Comparison of ENCODE assay signal across 9 mouse cellular contexts in the genomic region with DNA sequence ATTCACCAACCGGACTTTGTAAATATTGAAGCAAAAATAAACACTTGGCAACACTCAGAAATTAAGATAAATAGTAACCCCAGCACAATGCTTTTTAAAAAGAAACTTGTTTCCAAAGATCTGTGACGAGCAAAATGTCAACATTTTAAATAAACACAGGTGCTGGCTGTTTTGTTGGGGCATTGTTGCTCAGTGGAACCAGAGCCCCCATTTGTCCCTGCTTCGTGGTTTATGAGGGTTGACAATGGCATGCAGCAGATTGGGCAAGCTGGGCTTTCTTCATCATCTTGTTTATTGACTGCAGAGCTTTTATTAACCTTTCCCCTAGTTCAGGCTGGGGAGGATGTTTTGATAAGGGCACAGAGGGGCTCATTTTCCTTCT. TPM values are rescaled to one million over a fixed set of nuclear protein-coding genes. Genes with fewer than 3 reads are reported as not detected.
DNase-seq lines count a peak whose midpoint lies in the region; ATAC-seq lines count a peak whose summit lies in the region.
"Had no signal": no experiment of that assay in that cellular context is flagged by ENCODE, and none has a peak within 500 bp of the region (broad histone marks: within the 10 kb centered on the region; RNA-seq: fewer than 3 reads in every experiment).

No protein-coding gene starts in this region.

- no peaks in the 10 kb centered on the region for H3K9me3 ChIP-seq in forebrain, embryonic 12.5 days
- H3K9me3 ChIP-seq in forebrain, embryonic 11.5 days (ENCODE audit: control insufficient read depth, low read length) = no peaks in the 10 kb centered on the region
- H3K9me3 ChIP-seq in hindbrain, embryonic 15.5 days = no peaks in the 10 kb centered on the region
- no peaks in the 10 kb centered on the region for H3K9me3 ChIP-seq in midbrain, embryonic 16.5 days (replicated peaks; ENCODE audit: control insufficient read depth, low read length, poor library complexity, severe bottlenecking)

- WGBS in forebrain, embryonic 12.5 days = 70% methylated on average over 3 of the region's 3 CpGs
- 80% methylated on average over 3 of the region's 3 CpGs for WGBS in forebrain, embryonic 11.5 days
- WGBS in hindbrain, embryonic 15.5 days = 71% methylated on average over 3 of the region's 3 CpGs
- WGBS in midbrain, embryonic 16.5 days = 76% methylated on average over 3 of the region's 3 CpGs

- ATAC-seq in forebrain, embryonic 12.5 days (ENCODE audit: low FRiP score) = no peak
- ATAC-seq in forebrain, embryonic 11.5 days (replicated peaks; ENCODE audit: low FRiP score) = no peak
- ATAC-seq in hindbrain, embryonic 15.5 days (ENCODE audit: low FRiP score, low read depth) = no peak
- no peak for ATAC-seq in midbrain, embryonic 16.5 days
- no peak for ATAC-seq in erythroblast, adult 5-6 weeks (replicated peaks; ENCODE audit: low FRiP score, poor library complexity, severe bottlenecking)

- H3K27ac ChIP-seq in forebrain, embryonic 12.5 days = no peak overlapping the region
- H3K27ac ChIP-seq in forebrain, embryonic 11.5 days (ENCODE audit: low read depth, low read length) = no peak overlapping the region
- no peak overlapping the region for H3K27ac ChIP-seq in hindbrain, embryonic 15.5 days (replicated peaks)
- H3K27ac ChIP-seq in midbrain, embryonic 16.5 days (ENCODE audit: low read length) = no peak overlapping the region

- H3K4me2 ChIP-seq in forebrain, embryonic 12.5 days = peak overlapping the region; percentile 94; the same call in 1 of the 2 replicates
- no peak overlapping the region for H3K4me2 ChIP-seq in forebrain, embryonic 11.5 days (ENCODE audit: low read depth, low read length, severe bottlenecking)
- H3K4me2 ChIP-seq in hindbrain, embryonic 15.5 days = peak overlapping the region; percentile 88
- peak overlapping the region; percentile 94 for H3K4me2 ChIP-seq in midbrain, embryonic 16.5 days (ENCODE audit: low read length)

- H3K36me3 ChIP-seq in forebrain, embryonic 12.5 days (replicated peaks) = no peaks in the 10 kb centered on the region
- H3K36me3 ChIP-seq in forebrain, embryonic 11.5 days (ENCODE audit: control insufficient read depth, insufficient read depth, low read length) = no peaks in the 10 kb centered on the region
- H3K36me3 ChIP-seq in hindbrain, embryonic 15.5 days = no peaks in the 10 kb centered on the region
- H3K36me3 ChIP-seq in midbrain, embryonic 16.5 days (ENCODE audit: control insufficient read depth, insufficient read depth, low read length) = no peaks in the 10 kb centered on the region; the same call in 1 of the 2 replicates

- DNase-seq in forebrain, embryonic 11.5 days (ENCODE audit: low spot score) = no peak
- peak; percentile 22 for DNase-seq in kidney, postnatal 14 days
- no peak for DNase-seq in kidney, adult 9 months
- no peak for DNase-seq in cerebellum, postnatal 36 days
- DNase-seq: thymus, postnatal 25 days had no signal

- H3K4me1 ChIP-seq in forebrain, embryonic 12.5 days = peaks cover 16% of the 10 kb centered on the region
- no peaks in the 10 kb centered on the region; the same call in 1 of the 2 replicates for H3K4me1 ChIP-seq in forebrain, embryonic 11.5 days (replicated peaks; ENCODE audit: control insufficient read depth, insufficient read depth, low read length)
- H3K4me1 ChIP-seq in hindbrain, embryonic 15.5 days (replicated peaks) = peaks cover 24% of the 10 kb centered on the region
- H3K4me1 ChIP-seq in midbrain, embryonic 16.5 days (ENCODE audit: control insufficient read depth, insufficient read depth, low read length) = peaks cover 6% of the 10 kb centered on the region; the same call in 1 of the 2 replicates

- no peak overlapping the region for H3K9ac ChIP-seq in forebrain, embryonic 12.5 days
- no peak overlapping the region for H3K9ac ChIP-seq in forebrain, embryonic 11.5 days (ENCODE audit: low read length)
- H3K9ac ChIP-seq in hindbrain, embryonic 15.5 days = no peak overlapping the region
- H3K9ac ChIP-seq in midbrain, embryonic 16.5 days (ENCODE audit: low read depth, low read length) = no peak overlapping the region

- H3K4me3 ChIP-seq in forebrain, embryonic 12.5 days (replicated peaks) = no peak overlapping the region
- no peak overlapping the region for H3K4me3 ChIP-seq in forebrain, embryonic 11.5 days (ENCODE audit: low read depth, low read length)
- peak overlapping the region; percentile 67 for H3K4me3 ChIP-seq in hindbrain, embryonic 15.5 days
- H3K4me3 ChIP-seq in midbrain, embryonic 16.5 days (ENCODE audit: low read depth, low read length) = no peak overlapping the region

- peaks cover 9% of the 10 kb centered on the region; the same call in 1 of the 2 replicates for H3K27me3 ChIP-seq in forebrain, embryonic 12.5 days
- H3K27me3 ChIP-seq in forebrain, embryonic 11.5 days (ENCODE audit: control insufficient read depth, insufficient read depth, low read length) = 0 out of 2 replicates have a peak, but pooled peaks cover 2% of the 10 kb centered on the region
- no peaks in the 10 kb centered on the region for H3K27me3 ChIP-seq in hindbrain, embryonic 15.5 days
- H3K27me3 ChIP-seq in midbrain, embryonic 16.5 days (ENCODE audit: control insufficient read depth, insufficient read depth, low read depth, low read length) = no peaks in the 10 kb centered on the region

RNA-seq across cellular contexts. Expression of a gene that starts 1.5 kb away (rescaled TPM):
- 11.9 and 14.0 TPM in 2 replicates for polyA plus RNA-seq in forebrain, embryonic 12.5 days (2016; fragmentation: Nextera tagmentation; extraction: Ambion mirVana)
- polyA plus RNA-seq in forebrain, embryonic 11.5 days (2014; fragmentation: Nextera tagmentation; extraction: Ambion mirVana) = 12.4 and 12.7 TPM in 2 replicates
- polyA plus RNA-seq in hindbrain, embryonic 15.5 days (2015; fragmentation: Nextera tagmentation; extraction: Ambion mirVana) = 15.7 and 16.4 TPM in 2 replicates
- polyA plus RNA-seq in midbrain, embryonic 16.5 days (2015; fragmentation: Nextera tagmentation; extraction: Ambion mirVana) = 16.1 and 17.0 TPM in 2 replicates
- total RNA-seq in erythroblast, adult 5-6 weeks (2015; ENCODE audit: low replicate concordance) = 4.8 and 16.3 TPM in 2 replicates
- 4.3 and 6.3 TPM in 2 replicates for total RNA-seq in erythroblast, adult 5-6 weeks (2017; ENCODE audit: low replicate concordance)
